Mouse (Mus musculus) testis, adult 2 months (tissue): ENCODE measurements around the gene Prss30.

Experiments
- CTCF ChIP-seq: fragments of 200-500 bp; IDR thresholded peaks from 2 replicates; pipeline ENCODE4 v1.5.1; 2012; ENCODE audit warnings: low read depth, mild to moderate bottlenecking, inconsistent platforms, low read length, moderate library complexity; ENCODE audit not compliant: control insufficient read depth, insufficient read depth, insufficient replicate concordance
- POLR2A ChIP-seq: fragments of 200-500 bp; IDR thresholded peaks from 2 replicates; pipeline ENCODE4 v1.6.1; 2012; ENCODE audit warnings: low read depth, mild to moderate bottlenecking, inconsistent platforms, low read length, moderate library complexity; ENCODE audit not compliant: control insufficient read depth

- no peak for TF ChIP-seq CTCF
- no peak for TF ChIP-seq POLR2A
These were observed 20.0 kb upstream of the Prss30 start for GRCm38 (mm10) chr17:24000404-24000803.
